Mouse (Mus musculus): Measurements from ENCODE around the gene Soat2. TPM values are rescaled to one million over a fixed set of nuclear protein-coding genes. Genes with fewer than 3 reads are reported as not detected.

Soat2 gene
- total and polyA plus RNA-seq, 3 experiments = 0.28 to 10.4 (median 0.56) TPM

DNA sequence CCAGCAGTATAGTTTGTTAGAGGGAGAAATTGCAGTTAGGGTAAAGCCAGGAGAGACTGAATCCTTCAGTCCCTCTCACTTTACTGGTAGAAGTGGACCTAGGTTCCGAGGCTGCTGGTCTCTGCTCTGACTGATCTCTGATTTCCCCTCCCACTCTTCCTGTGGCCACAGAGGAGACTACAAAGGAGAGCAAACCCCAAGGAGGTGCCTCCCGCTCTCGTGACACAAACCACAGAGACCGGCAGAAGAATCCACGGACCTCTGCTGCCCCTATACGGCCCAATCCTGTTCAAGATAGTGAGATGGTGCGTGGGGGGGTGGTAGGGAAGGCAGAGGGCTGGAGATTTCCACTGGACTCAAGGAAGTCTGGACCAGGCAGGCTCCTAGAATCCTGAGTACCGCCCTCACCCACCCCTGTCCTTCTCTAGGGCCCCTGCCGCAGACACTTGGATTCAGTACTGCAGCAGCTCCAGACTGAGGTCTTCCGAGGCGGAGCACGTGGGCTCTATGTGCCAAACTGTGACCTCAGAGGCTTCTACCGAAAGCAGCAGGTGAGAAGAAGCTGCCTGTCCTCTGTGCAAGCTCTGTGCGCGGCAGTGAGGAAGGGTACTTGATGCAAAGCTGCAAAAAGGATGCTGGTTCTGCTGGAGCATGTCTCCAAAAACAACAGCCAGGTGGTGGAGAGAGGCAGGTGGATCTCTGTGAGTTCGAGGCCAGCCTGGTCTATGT, 2.5 kb upstream of the Soat2 start:
- Histone ChIP-seq H3K4me3 (replicated peaks in 1 of 3; ENCODE audit: low read depth in 2 of 3, low read length in 2 of 3, poor library complexity in 1 of 3) (no peak overlapping the region), H3K36me3 (replicated peaks in 1 of 2; ENCODE audit: control insufficient read depth in 1 of 2, insufficient read depth in 1 of 2, low read length in 1 of 2) (peaks cover 0 to under 1% of the 10 kb centered on the region in 2 experiments), H3K27me3 (replicated peaks) (peaks cover 21% of the 10 kb centered on the region), H3K9me3 (replicated peaks; ENCODE audit: low read length) (no peaks in the 10 kb centered on the region), H3K9ac (ENCODE audit: insufficient read depth, low read depth) (no peak overlapping the region), H3K4me2 (ENCODE audit: insufficient read depth, low read depth, poor library complexity, severe bottlenecking) (no peak overlapping the region), H3K4me1 (ENCODE audit: control insufficient read depth in 1 of 2, insufficient read depth in 2 of 2) (peaks cover 19 to 37% of the 10 kb centered on the region in 2 experiments), H3K79me2 (replicated peaks; ENCODE audit: control insufficient read depth, extremely low read depth, insufficient read depth, poor library complexity, severe bottlenecking) (no peaks in the 10 kb centered on the region), H3K27ac (ENCODE audit: insufficient read depth, low read depth) (no peak overlapping the region)
- dilution Hi-C loops (cut with MboI; ENCODE audit: extremely low pct_ligation_motif_present, extremely low pct_unique_long_range_greater_than_20kb, low sequenced_read_pairs) = no loop called here
- in situ Hi-C loops (cut with MboI; ENCODE audit: low pct_ligation_motif_present, low pct_unique_long_range_greater_than_20kb, low sequenced_read_pairs) = no loop called here
- no peak for DNase-seq (ENCODE audit: extremely low read depth)
- no peak for TF ChIP-seq MAFK (IDR thresholded peaks at IDR 0.05; ENCODE audit: insufficient replicate concordance, low read length)
- peak; percentile 53; the same call in 1 of the 2 replicates for TF ChIP-seq MAX (IDR thresholded peaks at IDR 0.05; ENCODE audit: low read length)
- peak; percentile 70 for TF ChIP-seq BHLHE40 (IDR thresholded peaks at IDR 0.05; ENCODE audit: low read depth, low read length)
- TF ChIP-seq GABPA (IDR thresholded peaks at IDR 0.05; ENCODE audit: insufficient replicate concordance, low read depth, low read length) = no peak
- TF ChIP-seq MXI1 (IDR thresholded peaks at IDR 0.05; ENCODE audit: low read depth, low read length) = peak; percentile 28; the same call in 1 of the 2 replicates

DNA sequence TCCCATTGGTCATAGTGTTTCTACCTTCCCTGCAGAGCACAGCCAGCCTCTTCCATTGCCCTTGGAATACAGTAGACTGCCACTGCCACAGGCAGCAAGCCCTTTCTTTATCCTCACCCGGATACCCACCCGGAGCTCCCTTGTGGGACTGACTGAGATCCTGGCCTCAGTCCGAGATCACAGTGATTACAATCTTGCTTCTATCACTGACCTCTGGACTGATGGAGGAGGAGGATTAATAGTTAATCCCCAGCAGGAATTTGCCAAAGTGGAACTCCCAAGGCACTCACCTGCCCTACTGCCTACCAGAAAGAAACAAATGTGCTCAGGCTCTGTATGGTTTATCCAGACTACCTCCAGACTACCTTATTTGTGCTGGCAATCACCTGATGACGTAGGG, 765 bp upstream of the Soat2 start:
- Histone ChIP-seq H3K4me3 (replicated peaks in 1 of 3; ENCODE audit: low read depth in 2 of 3, low read length in 2 of 3, poor library complexity in 1 of 3) (no peak overlapping the region), H3K27ac (ENCODE audit: insufficient read depth, low read depth) (no peak overlapping the region), H3K9ac (ENCODE audit: insufficient read depth, low read depth) (no peak overlapping the region), H3K4me2 (ENCODE audit: insufficient read depth, low read depth, poor library complexity, severe bottlenecking) (no peak overlapping the region), H3K27me3 (replicated peaks) (peaks cover 13% of the 10 kb centered on the region), H3K79me2 (replicated peaks; ENCODE audit: control insufficient read depth, extremely low read depth, insufficient read depth, poor library complexity, severe bottlenecking) (no peaks in the 10 kb centered on the region), H3K9me3 (replicated peaks; ENCODE audit: low read length) (no peaks in the 10 kb centered on the region), H3K4me1 (ENCODE audit: control insufficient read depth in 1 of 2, insufficient read depth in 2 of 2) (peaks cover 24 to 37% of the 10 kb centered on the region in 2 experiments), H3K36me3 (replicated peaks in 1 of 2; ENCODE audit: control insufficient read depth in 1 of 2, insufficient read depth in 1 of 2, low read length in 1 of 2) (peaks cover 3 to 16% of the 10 kb centered on the region in 2 experiments)
- dilution Hi-C loops (cut with MboI; ENCODE audit: extremely low pct_ligation_motif_present, extremely low pct_unique_long_range_greater_than_20kb, low sequenced_read_pairs) = no loop called here
- no peak for DNase-seq (ENCODE audit: extremely low read depth)
- TF ChIP-seq MEF2A (IDR thresholded peaks at IDR 0.05; ENCODE audit: borderline replicate concordance, low read depth, low read length) (no peak), USF2 (conservative IDR thresholded peaks at IDR 0.05; ENCODE audit: low read depth, low read length) (no peak), JUN (IDR thresholded peaks at IDR 0.05; ENCODE audit: insufficient read depth, low read depth, low read length) (no peak), MXI1 (IDR thresholded peaks at IDR 0.05; ENCODE audit: low read depth, low read length) (no peak), IRF4 (IDR thresholded peaks at IDR 0.05; ENCODE audit: low read depth, low read length) (no peak), CHD2 (IDR thresholded peaks at IDR 0.05; ENCODE audit: low read length) (no peak), JUND (conservative IDR thresholded peaks at IDR 0.05; ENCODE audit: low read depth, low read length) (no peak), ETS1 (conservative IDR thresholded peaks at IDR 0.05; ENCODE audit: low read depth, low read length) (no peak), KAT2A (IDR thresholded peaks at IDR 0.05; ENCODE audit: insufficient replicate concordance, low read length) (no peak), MYC (IDR thresholded peaks at IDR 0.05; ENCODE audit: low read depth, low read length) (no peak), MAX (IDR thresholded peaks at IDR 0.05; ENCODE audit: low read length) (no peak)
- in situ Hi-C loops (cut with MboI; ENCODE audit: low pct_ligation_motif_present, low pct_unique_long_range_greater_than_20kb, low sequenced_read_pairs) = no loop called here

Data from CH12.LX (cell line).